Mouse (Mus musculus): ENCODE measurements around the gene Lgals9. TPM values are rescaled to one million over a fixed set of nuclear protein-coding genes. Genes with fewer than 3 reads are reported as not detected.

The Lgals9 gene
- polyA plus RNA-seq, 1 experiment from 2014 or later = 11.6 TPM

DNA sequence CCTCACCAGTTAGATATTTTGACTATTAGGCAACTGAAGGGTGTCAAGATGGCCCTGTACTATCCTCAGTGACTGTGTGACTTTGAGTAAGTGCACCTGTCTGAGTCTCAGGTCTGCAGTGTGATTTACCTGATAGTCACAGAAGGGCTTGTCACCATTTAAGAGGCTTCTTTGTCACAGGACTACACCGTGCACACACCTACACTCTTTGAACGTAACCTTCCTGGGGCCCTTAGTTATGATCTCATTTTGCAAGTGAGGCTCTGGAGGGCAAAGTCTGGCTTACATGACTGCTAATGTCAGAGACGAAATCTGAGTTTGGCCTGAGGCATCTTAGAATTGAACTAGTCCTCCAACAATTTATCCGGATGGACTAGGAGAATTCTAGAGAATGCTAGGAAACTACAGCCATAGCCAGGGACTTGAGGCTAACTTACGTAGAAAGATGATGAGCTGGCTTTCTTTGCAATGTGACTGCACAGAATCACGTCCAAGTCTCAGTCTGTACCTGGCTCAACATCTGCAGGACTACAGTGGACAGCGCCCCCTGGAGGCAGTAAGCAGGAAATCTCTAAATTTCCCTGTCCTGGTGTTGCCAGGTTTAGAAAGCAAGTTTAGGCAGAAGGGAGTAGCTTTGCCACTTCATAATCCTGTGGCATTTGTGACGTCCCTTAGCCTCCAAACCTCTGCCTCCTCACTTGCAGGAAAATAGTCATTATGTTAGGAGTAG, 61.9 kb downstream of the Lgals9 start:
- no peak overlapping the region for H3K27ac ChIP-seq
- H3K27me3 ChIP-seq (ENCODE audit: insufficient read depth, poor library complexity, severe bottlenecking) = peaks cover 58% of the 10 kb centered on the region
- no peak overlapping the region for H3K4me3 ChIP-seq
- DNase-seq (ENCODE audit: low spot score) = no peak
- H3K4me1 ChIP-seq = peaks cover 15% of the 10 kb centered on the region
- 41% methylated on average over 8 of the region's 8 CpGs for WGBS
- no peaks in the 10 kb centered on the region for H3K36me3 ChIP-seq
- no peaks in the 10 kb centered on the region for H3K9me3 ChIP-seq

DNA sequence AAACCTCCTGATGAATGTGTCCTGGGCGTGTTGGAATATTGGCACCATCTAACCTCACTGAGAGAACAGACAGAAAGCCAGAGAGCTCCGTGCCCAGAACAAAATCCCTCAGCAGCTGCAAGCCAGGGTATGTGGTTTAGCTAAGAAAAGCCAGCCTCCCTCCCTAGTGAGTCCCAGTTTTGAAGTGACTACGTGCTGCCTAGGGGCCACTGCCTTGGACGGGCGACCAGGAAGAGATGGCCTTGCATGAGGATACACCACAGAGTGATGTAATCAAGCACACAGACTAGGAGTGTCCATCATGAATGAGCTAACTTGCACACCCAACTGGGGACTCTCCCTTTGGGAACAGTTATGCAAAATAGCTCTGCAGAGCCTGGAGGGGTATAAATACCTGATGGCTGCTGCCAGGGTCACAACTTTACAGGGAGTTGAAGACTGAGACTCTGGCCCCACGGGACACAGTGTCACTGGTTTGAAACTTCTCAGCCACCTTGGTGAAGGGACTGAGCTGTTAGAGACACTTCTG, 64.3 kb downstream of the Lgals9 start, which contains the start of gene Nos2:
Gene Nos2 (plus strand): TSS at position 377 of the 529 bp plus-strand sequence.
- Histone ChIP-seq H3K27ac (no peak within 1 kb of the TSS), H3K4me1 (peaks cover 18% of the 10 kb centered on the region), H3K9me3 (no peaks in the 10 kb centered on the region), H3K27me3 (ENCODE audit: insufficient read depth, poor library complexity, severe bottlenecking) (peaks cover 41% of the 10 kb centered on the region), H3K36me3 (no peaks in the 10 kb centered on the region), H3K4me3 (no peak within 1 kb of the TSS)
- WGBS = 65% methylated on average over 6 of the region's 6 CpGs
- no peak for DNase-seq (ENCODE audit: low spot score)

DNA sequence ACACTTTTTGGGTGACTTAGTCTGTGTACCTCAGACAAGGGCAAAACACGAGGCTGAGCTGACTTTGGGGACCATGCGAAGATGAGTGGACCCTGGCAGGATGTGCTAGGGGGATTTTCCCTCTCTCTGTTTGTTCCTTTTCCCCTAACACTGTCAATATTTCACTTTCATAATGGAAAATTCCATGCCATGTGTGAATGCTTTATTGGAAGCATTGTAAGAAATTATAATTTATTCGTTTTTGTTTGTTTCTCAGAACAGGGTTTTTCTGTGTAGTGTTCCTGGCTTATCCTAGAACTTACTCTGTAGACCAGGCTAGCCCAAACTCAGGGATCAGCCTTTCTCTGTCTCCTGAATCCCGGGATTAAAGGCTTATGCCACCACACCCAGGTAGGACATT, 65.0 kb downstream of the Lgals9 start:
- peaks cover 33% of the 10 kb centered on the region for H3K27me3 ChIP-seq (ENCODE audit: insufficient read depth, poor library complexity, severe bottlenecking)
- no peak for DNase-seq (ENCODE audit: low spot score)
- H3K4me3 ChIP-seq = no peak overlapping the region
- H3K9me3 ChIP-seq = no peaks in the 10 kb centered on the region
- H3K27ac ChIP-seq = no peak overlapping the region
- peaks cover 12% of the 10 kb centered on the region for H3K4me1 ChIP-seq
- WGBS = 61% methylated on average over 4 of the region's 4 CpGs
- no peaks in the 10 kb centered on the region for H3K36me3 ChIP-seq

DNA sequence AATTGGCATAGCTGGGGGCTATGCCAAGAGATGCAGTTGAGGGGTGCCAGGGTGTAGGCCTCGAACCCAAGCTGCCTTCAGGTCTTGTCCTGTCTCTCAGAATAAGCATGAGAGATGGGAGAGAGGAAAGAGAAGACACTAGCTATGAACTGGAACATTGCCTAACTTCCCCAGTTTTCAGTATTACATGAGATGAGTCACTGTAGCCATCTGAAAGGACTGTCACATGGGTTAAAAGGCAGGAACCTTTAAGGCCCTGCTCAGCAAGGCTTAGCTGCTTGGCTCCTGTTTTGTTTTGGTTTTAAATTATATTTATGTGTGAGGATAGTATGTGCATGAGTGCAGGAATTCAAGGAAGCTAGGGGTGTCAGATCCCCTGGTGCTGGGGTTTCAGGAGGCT, 68.3 kb downstream of the Lgals9 start:
- WGBS = 81% methylated on average over 1 of the region's 1 CpGs
- 0 out of 2 replicates have a peak, but pooled peaks cover under 1% of the 10 kb centered on the region for H3K27me3 ChIP-seq (ENCODE audit: insufficient read depth, poor library complexity, severe bottlenecking)
- H3K4me1 ChIP-seq = 0 out of 2 replicates have a peak, but pooled peaks cover 3% of the 10 kb centered on the region
- H3K36me3 ChIP-seq = no peaks in the 10 kb centered on the region
- H3K27ac ChIP-seq = no peak overlapping the region
- DNase-seq (ENCODE audit: low spot score) = no peak
- no peak overlapping the region for H3K4me3 ChIP-seq
- no peaks in the 10 kb centered on the region for H3K9me3 ChIP-seq

DNA sequence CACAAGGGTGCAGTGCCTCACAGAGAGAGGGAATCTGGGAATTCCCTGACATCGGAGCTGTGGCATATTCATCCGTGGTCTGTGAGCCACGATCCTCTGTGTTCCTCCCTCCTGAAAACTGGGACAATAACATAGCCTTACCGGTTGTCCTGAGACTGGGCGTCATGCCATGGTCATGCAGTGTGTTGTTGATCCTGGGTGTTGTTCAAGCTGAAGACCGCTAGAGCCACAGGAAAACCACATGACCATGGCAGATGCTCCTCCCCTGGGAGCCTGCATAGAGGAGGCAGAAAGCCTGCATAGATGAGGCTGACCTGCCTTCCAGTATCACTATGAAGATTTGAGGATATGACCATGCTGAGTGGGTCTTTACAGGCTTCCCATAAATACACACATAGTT, 69.3 kb downstream of the Lgals9 start:
- DNase-seq (ENCODE audit: low spot score) = no peak
- Histone ChIP-seq H3K9me3 (no peaks in the 10 kb centered on the region), H3K27ac (no peak overlapping the region), H3K4me1 (0 out of 2 replicates have a peak, but pooled peaks cover 3% of the 10 kb centered on the region), H3K4me3 (no peak overlapping the region), H3K36me3 (no peaks in the 10 kb centered on the region), H3K27me3 (ENCODE audit: insufficient read depth, poor library complexity, severe bottlenecking) (no peaks in the 10 kb centered on the region)
- 77% methylated on average over 6 of the region's 6 CpGs for WGBS

Other genes starting within 250 kb of the Lgals9 start
- gene Ccnq, start 233.2 kb downstream of the Lgals9 start, polyA plus RNA-seq (2016; fragmentation: Nextera tagmentation; extraction: Ambion mirVana) = 33.1 and 35.4 TPM in 2 replicates
- 25.9 and 36.8 TPM in 2 replicates for gene Lyrm9, start 158.4 kb downstream of the Lgals9 start, polyA plus RNA-seq (2016; fragmentation: Nextera tagmentation; extraction: Ambion mirVana)
- gene Nos2, start 64.2 kb downstream of the Lgals9 start, polyA plus RNA-seq (2016; fragmentation: Nextera tagmentation; extraction: Ambion mirVana) = 0.15 and 0.44 TPM in 2 replicates
- 1.9 and 3.3 TPM in 2 replicates for gene Ksr1, start 161.5 kb upstream of the Lgals9 start, polyA plus RNA-seq (2016; fragmentation: Nextera tagmentation; extraction: Ambion mirVana)

Measured in heart, embryonic 10.5 days (tissue).